10 mouse cellular contexts compared by ENCODE assay signal in the genomic region with DNA sequence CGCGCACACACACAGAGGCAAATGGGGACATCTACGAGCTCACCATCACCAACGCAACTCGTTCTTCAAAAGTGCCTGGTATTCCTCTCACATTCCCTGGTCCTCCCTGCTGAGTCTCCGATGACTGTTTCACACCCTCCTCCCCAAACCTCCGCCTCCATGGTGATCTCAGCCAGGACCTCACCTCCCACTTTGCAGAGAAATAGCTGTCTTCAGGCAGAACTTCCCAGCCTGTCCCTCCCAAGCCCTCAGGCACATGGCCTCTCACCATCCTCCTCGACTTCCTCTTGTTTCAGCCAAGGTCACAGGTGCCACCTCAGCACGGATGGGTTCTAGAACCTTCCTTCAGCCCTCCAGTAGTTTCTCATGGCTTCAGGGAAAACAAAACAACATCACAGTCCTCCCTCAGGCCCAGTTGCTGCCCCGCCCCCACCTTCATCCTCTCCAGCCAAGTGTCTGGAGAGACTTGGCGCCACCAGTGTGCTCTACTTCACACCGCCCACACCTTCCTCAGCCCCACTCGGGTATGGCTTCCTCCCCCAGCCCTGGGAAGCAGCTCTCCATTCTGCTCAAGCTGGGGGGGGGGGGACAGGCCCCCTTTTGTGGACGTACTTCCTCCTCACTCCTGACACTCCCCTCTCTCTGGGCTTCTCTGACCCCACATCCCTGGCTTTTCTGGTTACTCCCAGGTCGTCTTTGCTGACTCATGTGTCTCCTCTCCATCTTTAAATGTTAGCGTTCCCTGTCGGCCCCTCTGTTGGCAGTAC. TPM values are rescaled to one million over a fixed set of nuclear protein-coding genes. Genes with fewer than 3 reads are reported as not detected.
DNase-seq lines count a peak whose midpoint lies in the region; ATAC-seq and TF ChIP-seq lines count a peak whose summit lies in the region.
"Had no signal": no experiment of that assay in that cellular context is flagged by ENCODE, and none has a peak within 500 bp of the region (broad histone marks: within the 10 kb centered on the region; RNA-seq: fewer than 3 reads in every experiment).

No protein-coding gene starts in this region.

- intact Hi-C loops in left cerebral cortex, postnatal 14 days (cut with DNase I) = no loop called here

- H3K4me2 ChIP-seq in forebrain, embryonic 16.5 days (ENCODE audit: low read length) = no peak overlapping the region
- H3K4me2 ChIP-seq: hindbrain, embryonic 13.5 days had no signal

- peaks cover 8% of the 10 kb centered on the region for H3K4me1 ChIP-seq in forebrain, embryonic 16.5 days (replicated peaks; ENCODE audit: control insufficient read depth, insufficient read depth, low read length)
- 0 out of 2 replicates have a peak, but pooled peaks cover 3% of the 10 kb centered on the region for H3K4me1 ChIP-seq in thymus, adult 2 months (replicated peaks; ENCODE audit: control insufficient read depth, insufficient read depth, low read length)

- H3K9ac ChIP-seq in forebrain, embryonic 16.5 days (replicated peaks; ENCODE audit: low read depth, low read length) = no peak overlapping the region
- H3K9ac ChIP-seq: hindbrain, embryonic 13.5 days had no signal

- no peaks in the 10 kb centered on the region for H3K27me3 ChIP-seq in forebrain, embryonic 16.5 days (replicated peaks; ENCODE audit: control insufficient read depth, insufficient read depth, low read length)
- no peaks in the 10 kb centered on the region for H3K27me3 ChIP-seq in thymus, adult 2 months (ENCODE audit: control insufficient read depth, insufficient read depth, low read length)
- H3K27me3 ChIP-seq: hindbrain, embryonic 13.5 days had no signal

- no peak for TF ChIP-seq POLR2A in thymus, adult 2 months (IDR thresholded peaks at IDR 0.05; ENCODE audit: control insufficient read depth, extremely low read depth, insufficient read depth, low read length, poor library complexity)

- DNase-seq in kidney, postnatal 4 days = peak; percentile 48 to 51
- DNase-seq in kidney, postnatal 10 days = no peak
- peak; percentile 42 to 47 for DNase-seq in cerebellum, postnatal 10 days
- DNase-seq in frontal cortex, postnatal 36 days (ENCODE audit: low spot score in 2 of 2) = peak; percentile 81 to 83
- DNase-seq in left cerebral cortex, postnatal 14 days (ENCODE audit: low spot score in 2 of 2) = peak; percentile 61 to 75
- DNase-seq in embryo, embryonic 10.5 days (ENCODE audit: low spot score) = no peak
- no peak for DNase-seq in thymus, adult 2 months

- no peak for TF ChIP-seq CTCF in thymus, adult 2 months (IDR thresholded peaks at IDR 0.05; ENCODE audit: borderline replicate concordance, control insufficient read depth, extremely low read depth, insufficient read depth, low read length, poor library complexity)

- WGBS in forebrain, embryonic 16.5 days = 74% methylated on average over 17 of the region's 17 CpGs
- 61% methylated on average over 17 of the region's 17 CpGs for WGBS in thymus, adult 2 months

- ATAC-seq in forebrain, embryonic 16.5 days = no peak

- H3K36me3 ChIP-seq in forebrain, embryonic 16.5 days (ENCODE audit: control insufficient read depth, insufficient read depth) = no peaks in the 10 kb centered on the region
- H3K36me3 ChIP-seq in thymus, adult 2 months (ENCODE audit: control insufficient read depth, insufficient read depth, low read length) = no peaks in the 10 kb centered on the region

- no peaks in the 10 kb centered on the region for H3K9me3 ChIP-seq in forebrain, embryonic 16.5 days (ENCODE audit: control insufficient read depth, low read length)
- H3K9me3 ChIP-seq: hindbrain, embryonic 13.5 days had no signal

- H3K27ac ChIP-seq in forebrain, embryonic 16.5 days (ENCODE audit: low read length) = no peak overlapping the region
- H3K27ac ChIP-seq in thymus, adult 2 months (ENCODE audit: control insufficient read depth, insufficient read depth, low read length) = no peak overlapping the region
- H3K27ac ChIP-seq: hindbrain, embryonic 13.5 days had no signal

- no peak overlapping the region for H3K4me3 ChIP-seq in forebrain, embryonic 16.5 days (replicated peaks; ENCODE audit: low read length)
- no peak overlapping the region for H3K4me3 ChIP-seq in thymus, adult 2 months (ENCODE audit: control insufficient read depth, insufficient read depth, low read length)
- H3K4me3 ChIP-seq: hindbrain, embryonic 13.5 days had no signal

RNA-seq across cellular contexts. Expression of gene Lrrn2, which starts 13.4 kb away (rescaled TPM):
- 100 to 1,000 TPM in 1 of 2 experiments, 10 to 100 TPM in 1; 96.6 to 112 TPM for total RNA-seq in left cerebral cortex, postnatal 14 days (2021)
- 48.6 and 53.8 TPM in 2 replicates for polyA plus RNA-seq in forebrain, embryonic 16.5 days (2015; fragmentation: Nextera tagmentation; extraction: Ambion mirVana)
- 0.93 and 1.5 TPM in 2 replicates for polyA plus RNA-seq in thymus, adult 2 months (2012; rRNA removed)
- total RNA-seq: monocyte, adult 5-6 weeks had no signal

Comparison
In these comparisons a context has a peak if more than half of its experiments do, and no peak if none do; other contexts are left out.
1. DNase-seq: peak in kidney, postnatal 4 days (2 of 2), cerebellum, postnatal 10 days (2 of 2), frontal cortex, postnatal 36 days (2 of 2) and left cerebral cortex, postnatal 14 days (2 of 2); none in kidney, postnatal 10 days (single experiment), embryo, embryonic 10.5 days (single experiment) and thymus, adult 2 months (single experiment).
2. RNA of gene Lrrn2, which starts 13.4 kb away (polyA plus RNA-seq): 48.6 to 53.8 TPM in forebrain, embryonic 16.5 days; 0.93 to 1.5 TPM in thymus, adult 2 months; every median in the first group is over 10 times any median in the second.